Mouse (Mus musculus): Measurements from ENCODE around the gene Sp6.

The Sp6 gene

GRCm38 (mm10) chr11:97065538-97066295, 52.5 kb downstream of the Sp6 start:
- DNase-seq: no peak

DNA sequence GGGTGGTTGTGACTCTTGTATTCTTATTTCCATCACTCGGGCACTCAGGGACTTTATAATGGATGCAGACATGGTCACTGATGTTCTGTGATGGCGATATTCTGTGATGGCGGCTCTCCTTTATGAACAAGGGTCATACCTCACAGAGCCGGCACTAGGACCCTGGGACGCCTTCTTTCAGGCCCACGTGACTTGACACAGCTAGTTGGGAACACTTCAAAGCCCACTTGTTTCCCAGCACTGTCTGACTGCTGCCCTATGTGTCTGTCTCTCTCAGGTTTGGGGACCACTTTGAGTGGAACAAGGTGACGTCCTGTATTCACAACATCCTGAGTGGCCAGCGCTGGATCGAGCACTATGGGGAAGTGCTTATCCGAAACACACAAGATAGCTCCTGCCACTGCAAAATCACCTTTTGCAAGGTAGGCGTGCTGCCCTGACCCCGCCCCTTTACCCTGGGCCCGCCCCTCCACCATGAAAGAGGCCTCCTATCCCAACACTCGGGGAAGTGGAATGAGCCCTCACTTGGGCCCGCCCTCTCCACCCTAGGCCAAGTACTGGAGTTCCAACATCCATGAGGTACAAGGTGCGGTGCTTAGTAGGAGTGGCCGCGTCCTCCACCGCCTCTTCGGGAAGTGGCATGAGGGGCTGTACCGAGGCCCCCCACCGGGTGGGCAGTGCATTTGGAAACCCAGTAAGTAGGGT, 53.6 kb downstream of the Sp6 start:
- no peak for DNase-seq

DNA sequence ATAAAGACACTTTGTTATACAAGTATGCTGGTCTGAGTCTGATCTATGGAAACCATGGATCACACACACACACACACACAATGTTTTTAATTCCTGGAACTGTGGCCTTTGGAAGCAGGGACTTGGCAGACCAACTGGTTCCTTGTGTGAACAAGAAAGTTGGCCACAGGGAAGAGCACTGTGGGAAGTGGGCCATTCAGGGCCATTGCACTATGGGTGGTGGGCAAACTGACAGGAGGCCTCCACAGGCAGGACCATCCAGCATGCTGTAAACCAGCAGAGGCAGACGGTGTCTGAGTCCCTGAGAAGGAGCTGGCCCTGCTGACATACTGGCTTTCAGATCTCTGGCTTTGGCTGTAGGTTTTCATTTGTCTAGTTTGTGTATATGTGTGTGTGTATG, 56.1 kb downstream of the Sp6 start:
- peak; percentile 19 for DNase-seq

- DNase-seq: no peak
Measured at GRCm38 (mm10) chr11:97069770-97070169, 56.6 kb downstream of the Sp6 start.

DNA sequence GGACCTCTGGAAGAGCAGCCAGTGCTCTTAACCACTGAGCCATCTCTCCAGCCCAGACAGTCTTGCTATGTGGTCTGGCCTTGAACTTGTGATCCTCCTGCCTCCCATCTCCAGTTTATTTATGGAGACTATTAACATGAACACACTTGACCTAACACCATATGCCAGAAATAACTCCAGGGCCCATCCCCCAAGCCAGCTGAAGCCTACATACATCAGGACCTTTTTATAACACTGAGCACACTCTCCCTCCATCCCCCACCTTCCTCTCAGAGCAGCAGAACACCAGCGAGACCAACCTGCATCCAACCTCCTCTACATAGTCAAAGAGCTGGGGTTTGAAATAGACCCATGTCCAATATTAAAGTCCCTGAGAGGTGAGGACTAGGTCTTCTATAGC, 57.9 kb downstream of the Sp6 start:
- DNase-seq: no peak

- peak; percentile 27 for DNase-seq
Measured at GRCm38 (mm10) chr11:97072533-97072932, 59.3 kb downstream of the Sp6 start.

DNA sequence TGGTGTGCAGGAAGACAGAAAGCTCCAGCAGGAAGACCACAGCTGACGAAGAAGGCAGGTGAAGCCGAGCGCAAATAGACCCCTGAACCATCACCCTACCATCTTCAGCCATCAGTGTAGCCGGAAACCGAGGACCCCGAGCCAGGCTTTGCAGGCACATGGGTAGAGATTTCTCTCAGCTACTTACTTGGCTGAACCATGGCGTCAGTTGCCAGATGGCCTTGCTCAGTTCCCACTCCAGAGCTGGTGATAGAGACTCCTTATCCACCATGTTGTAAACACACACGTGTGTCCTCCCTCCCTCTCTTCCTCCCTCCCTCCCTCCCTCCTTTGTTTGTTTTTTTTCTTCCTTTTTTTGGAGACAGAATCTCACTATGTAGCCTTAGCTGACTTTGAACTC, 61.0 kb downstream of the Sp6 start:
- no peak for DNase-seq
